Mouse (Mus musculus) liver, embryonic 12.5 days (tissue): ENCODE measurements around the gene Crybb1. TPM values are rescaled to one million over a fixed set of nuclear protein-coding genes. Genes with fewer than 3 reads are reported as not detected.
A peak's percentile ranks its signal among the peaks of the same experiment; 100 is the strongest.

Experiments used
- ATAC-seq: fragments of 200-750 bp; cut with Nextera tagmentation; 2 replicates; pipeline ENCODE4 v1.8.0; 2017; ENCODE audit warnings: moderate number of reproducible peaks, mild to moderate bottlenecking, moderate library complexity
- H3K27ac ChIP-seq: fragments of 300-500 bp; sonication (generic); 2 replicates; pipeline ENCODE4 v1.5.1; 2016; ENCODE audit warnings: mild to moderate bottlenecking
- H3K27me3 ChIP-seq: fragments of 300-500 bp; sonication (generic); replicated peaks from 2 replicates; pipeline ENCODE4 v1.6.1; 2016; ENCODE audit warnings: mild to moderate bottlenecking, moderate library complexity
- H3K36me3 ChIP-seq: fragments of 300-500 bp; sonication (generic); 2 replicates; pipeline ENCODE4 v1.6.1; 2016; ENCODE audit warnings: mild to moderate bottlenecking, moderate library complexity
- H3K4me1 ChIP-seq: fragments of 300-500 bp; sonication (generic); 2 replicates; pipeline ENCODE4 v1.6.1; 2016
- H3K4me2 ChIP-seq: fragments of 300-500 bp; sonication (generic); 2 replicates; pipeline ENCODE4 v1.6.1; 2016; ENCODE audit warnings: mild to moderate bottlenecking, moderate library complexity
- H3K4me3 ChIP-seq: fragments of 300-500 bp; sonication (generic); 2 replicates; pipeline ENCODE4 v1.5.1; 2016; ENCODE audit warnings: mild to moderate bottlenecking, moderate library complexity
- H3K9ac ChIP-seq: fragments of 300-500 bp; sonication (generic); 2 replicates; pipeline ENCODE4 v1.6.1; 2016; ENCODE audit warnings: mild to moderate bottlenecking, moderate library complexity
- H3K9me3 ChIP-seq: fragments of 300-500 bp; sonication (generic); replicated peaks from 2 replicates; pipeline ENCODE4 v1.6.1; 2016; ENCODE audit warnings: mild to moderate bottlenecking, moderate library complexity
- WGBS: fragments of 180-500 bp; shearing (Covaris S2); methylation state at CpG from one replicate; pipeline ENCODE4 v1.1.7; 2016; ENCODE audit not compliant: insufficient replicate concordance; 5-methylcytosine and 5-hydroxymethylcytosine counted together
- polyA plus RNA-seq: library from polyadenylated mRNA; unstranded; fragments of >200 nt; fragmentation: Nextera tagmentation; extraction: Ambion mirVana; gene quantifications from 2 replicates; pipeline ENCODE4 v1.2.1, GENCODE M21; 2016

Crybb1 gene
- polyA plus RNA-seq, result 0.15 and 0.16 TPM in 2 replicates

DNA sequence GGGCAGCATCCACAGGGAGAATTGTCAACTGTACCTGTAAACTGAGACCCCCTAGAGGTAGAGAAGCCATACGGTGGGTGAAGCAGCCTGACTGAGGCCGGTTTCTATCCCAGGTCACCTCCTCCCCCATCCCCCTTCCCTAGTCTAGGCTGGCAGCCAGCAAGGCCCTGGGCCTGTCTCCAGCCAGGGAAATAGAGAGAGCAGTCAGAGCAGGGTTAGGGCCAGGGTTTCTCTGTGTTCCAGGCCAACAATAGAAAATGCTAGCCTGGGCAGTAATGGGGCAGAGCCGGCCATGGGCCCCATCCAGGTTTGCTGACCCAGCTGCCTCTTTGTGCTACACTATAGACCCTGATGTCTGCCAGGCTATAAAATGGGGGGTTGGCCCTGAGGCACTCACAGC is at the start of gene Crybb1:
Gene Crybb1 (plus strand): TSS at position 390 of the 400 bp plus-strand sequence.
- 64% methylated on average over 3 of the region's 3 CpGs for WGBS
- peaks cover 9% of the 10 kb centered on the region for H3K27me3 ChIP-seq
- no peak within 1 kb of the TSS for H3K9ac ChIP-seq

DNA sequence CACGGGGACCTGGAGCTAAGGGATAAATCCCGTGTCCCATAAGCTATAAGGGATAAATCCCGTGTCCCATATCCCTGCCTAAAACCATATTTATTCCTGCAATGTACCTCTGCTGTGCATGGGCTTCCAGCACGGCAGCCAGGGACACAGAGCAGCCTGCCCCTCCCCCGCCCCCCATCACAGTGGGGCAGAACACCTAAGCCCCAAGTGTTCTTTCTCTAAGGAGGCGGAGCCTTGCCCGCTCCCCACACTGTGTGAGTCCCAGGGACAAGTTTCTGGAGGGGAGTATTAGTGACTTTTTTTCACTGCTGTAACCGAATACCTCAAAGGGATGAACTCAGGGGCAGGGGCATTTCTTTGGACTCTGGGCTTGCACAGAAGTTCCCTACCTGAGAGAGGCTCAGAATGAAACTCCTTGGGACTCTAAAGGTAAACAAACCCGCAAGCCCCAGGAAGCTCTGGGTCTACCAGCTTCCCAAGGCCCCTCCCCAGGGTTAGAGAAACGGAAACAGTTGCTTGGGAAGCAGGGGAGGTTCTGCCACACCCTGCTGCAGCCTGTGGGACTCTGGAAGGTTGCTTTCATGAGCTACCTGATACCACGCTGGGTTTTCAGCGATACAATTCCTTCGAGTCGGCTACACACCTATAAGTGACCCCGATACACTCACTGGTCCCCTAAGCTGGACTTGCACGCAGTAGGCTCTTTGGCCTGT is 48.9 kb upstream of the Crybb1 start:
- no peak overlapping the region for H3K4me2 ChIP-seq
- peaks cover 32% of the 10 kb centered on the region for H3K27me3 ChIP-seq
- no peaks in the 10 kb centered on the region for H3K36me3 ChIP-seq
- no peak for ATAC-seq
- H3K4me3 ChIP-seq, result no peak overlapping the region
- no peak overlapping the region for H3K27ac ChIP-seq
- no peaks in the 10 kb centered on the region; the same call in 1 of the 2 replicates for H3K4me1 ChIP-seq
- H3K9ac ChIP-seq, result no peak overlapping the region
- H3K9me3 ChIP-seq, result no peaks in the 10 kb centered on the region
- 21% methylated on average over 16 of the region's 16 CpGs for WGBS

More for the DNA sequence above, at the start of gene Crybb1:
- Histone ChIP-seq H3K27ac (no peak within 1 kb of the TSS), H3K4me1 (peaks cover 37% of the 10 kb centered on the region), H3K4me2 (no peak within 1 kb of the TSS), H3K4me3 (no peak within 1 kb of the TSS), H3K9me3 (no peaks in the 10 kb centered on the region), H3K36me3 (no peaks in the 10 kb centered on the region)
- ATAC-seq, result no peak

DNA sequence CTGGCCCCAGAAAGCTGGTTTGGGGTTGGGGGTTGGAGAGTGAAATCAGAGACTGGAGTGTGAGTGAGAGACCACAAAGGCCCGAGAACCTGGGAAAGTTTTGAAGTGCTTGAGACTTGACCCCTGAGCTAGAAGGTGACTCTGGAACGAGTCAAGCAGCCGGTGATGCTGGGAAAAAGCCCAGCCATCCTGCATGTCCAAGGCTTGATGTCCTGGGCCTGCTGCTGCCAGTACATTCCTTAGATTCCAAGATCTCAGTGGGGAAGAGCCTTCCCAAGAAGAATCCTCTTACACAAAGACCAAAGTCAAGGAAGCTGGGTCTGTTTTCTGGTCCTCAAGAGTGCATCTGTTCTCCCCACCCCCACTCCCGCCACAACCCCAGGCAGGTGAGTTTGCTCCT is 47.3 kb upstream of the Crybb1 start:
- Histone ChIP-seq H3K9ac (no peak overlapping the region), H3K36me3 (no peaks in the 10 kb centered on the region), H3K4me2 (no peak overlapping the region), H3K27ac (no peak overlapping the region), H3K9me3 (no peaks in the 10 kb centered on the region), H3K27me3 (peaks cover 32% of the 10 kb centered on the region), H3K4me3 (no peak overlapping the region), H3K4me1 (no peaks in the 10 kb centered on the region; the same call in 1 of the 2 replicates)
- WGBS, result 46% methylated on average over 4 of the region's 4 CpGs
- ATAC-seq, result no peak

DNA sequence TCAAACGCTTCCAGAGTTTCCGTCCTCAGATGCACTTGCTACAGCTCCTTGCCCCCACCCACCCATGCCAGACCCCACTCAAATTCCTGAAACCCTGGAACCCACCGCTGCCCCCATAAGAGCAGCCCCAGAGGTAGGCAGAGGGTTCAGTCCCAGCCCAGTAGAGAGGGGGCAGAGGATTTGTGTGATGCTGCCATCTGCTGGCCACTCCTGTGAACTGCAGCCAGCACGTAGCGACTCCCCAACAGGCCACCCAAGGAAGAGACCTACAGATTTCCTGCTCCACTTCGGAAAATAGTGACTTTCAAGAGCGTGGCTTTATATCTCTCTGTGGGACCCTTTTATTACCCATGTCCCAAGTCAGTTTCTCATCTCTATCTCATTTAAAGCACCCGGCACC is 45.5 kb upstream of the Crybb1 start:
- H3K36me3 ChIP-seq, result no peaks in the 10 kb centered on the region
- peaks cover 12% of the 10 kb centered on the region for H3K4me1 ChIP-seq
- no peak overlapping the region for H3K27ac ChIP-seq
- WGBS, result 21% methylated on average over 8 of the region's 8 CpGs
- no peak overlapping the region for H3K9ac ChIP-seq
- ATAC-seq, result no peak
- peaks cover 18% of the 10 kb centered on the region for H3K27me3 ChIP-seq
- H3K9me3 ChIP-seq, result no peaks in the 10 kb centered on the region
- H3K4me3 ChIP-seq, result no peak overlapping the region
- H3K4me2 ChIP-seq, result no peak overlapping the region

DNA sequence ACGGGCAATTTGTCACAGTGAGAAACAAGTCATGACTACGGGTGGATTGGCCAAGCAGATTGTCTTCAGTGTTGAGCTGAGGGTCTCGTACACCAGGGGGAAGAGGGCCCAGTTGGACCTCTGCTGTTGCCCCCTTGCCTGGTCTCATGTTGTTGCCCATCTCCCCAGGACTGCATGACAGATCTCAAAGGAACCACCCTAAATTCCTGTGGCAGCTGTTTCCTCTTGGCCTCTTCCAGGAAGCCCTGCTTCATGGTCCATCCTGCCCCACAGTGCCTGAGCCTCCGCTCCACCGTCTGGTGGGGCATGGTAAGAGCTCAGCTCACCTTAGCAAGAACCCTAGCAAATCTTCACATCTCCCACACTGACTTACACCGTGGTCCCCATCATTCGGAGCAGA is 43.7 kb upstream of the Crybb1 start:
- no peaks in the 10 kb centered on the region for H3K36me3 ChIP-seq
- H3K27ac ChIP-seq, result no peak overlapping the region
- H3K9ac ChIP-seq, result no peak overlapping the region
- H3K27me3 ChIP-seq, result peaks cover 7% of the 10 kb centered on the region
- ATAC-seq, result no peak
- H3K4me1 ChIP-seq, result peaks cover 18% of the 10 kb centered on the region; the same call in 1 of the 2 replicates
- WGBS, result 72% methylated on average over 7 of the region's 7 CpGs
- H3K4me3 ChIP-seq, result no peak overlapping the region
- no peak overlapping the region for H3K4me2 ChIP-seq
- H3K9me3 ChIP-seq, result no peaks in the 10 kb centered on the region

DNA sequence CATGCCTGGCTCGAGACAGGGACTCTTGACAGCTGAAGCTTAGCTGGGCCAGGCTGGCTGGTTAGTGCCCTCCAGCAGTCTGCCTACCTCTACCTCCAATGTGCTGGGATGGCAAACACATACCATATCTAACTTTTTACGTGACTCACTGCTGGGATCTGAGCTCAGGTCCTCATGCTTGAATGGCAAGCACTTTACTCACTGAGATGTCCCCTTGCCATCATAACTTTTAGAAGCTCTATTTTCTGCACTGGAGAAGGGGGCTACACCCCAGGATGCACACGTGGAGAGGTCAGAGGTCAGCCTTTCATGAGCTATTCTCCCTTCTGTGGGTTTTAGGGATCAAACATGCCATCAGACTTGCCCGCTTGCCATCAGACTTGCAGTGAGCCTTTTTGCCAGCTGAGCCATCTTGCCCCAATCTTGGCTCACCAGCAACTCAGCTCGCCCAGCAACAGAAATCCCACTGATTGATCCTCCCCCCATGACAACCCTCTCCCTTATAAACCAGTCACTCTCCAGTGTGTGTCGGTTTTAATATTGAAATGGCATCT is 42.8 kb upstream of the Crybb1 start:
- no peak overlapping the region for H3K27ac ChIP-seq
- no peak overlapping the region for H3K9ac ChIP-seq
- peaks cover 18% of the 10 kb centered on the region; the same call in 1 of the 2 replicates for H3K4me1 ChIP-seq
- peaks cover 12% of the 10 kb centered on the region; the same call in 1 of the 2 replicates for H3K27me3 ChIP-seq
- no peak overlapping the region for H3K4me3 ChIP-seq
- H3K36me3 ChIP-seq, result no peaks in the 10 kb centered on the region
- H3K9me3 ChIP-seq, result no peaks in the 10 kb centered on the region
- WGBS, result 65% methylated on average over 6 of the region's 6 CpGs
- no peak overlapping the region for H3K4me2 ChIP-seq
- no peak for ATAC-seq

DNA sequence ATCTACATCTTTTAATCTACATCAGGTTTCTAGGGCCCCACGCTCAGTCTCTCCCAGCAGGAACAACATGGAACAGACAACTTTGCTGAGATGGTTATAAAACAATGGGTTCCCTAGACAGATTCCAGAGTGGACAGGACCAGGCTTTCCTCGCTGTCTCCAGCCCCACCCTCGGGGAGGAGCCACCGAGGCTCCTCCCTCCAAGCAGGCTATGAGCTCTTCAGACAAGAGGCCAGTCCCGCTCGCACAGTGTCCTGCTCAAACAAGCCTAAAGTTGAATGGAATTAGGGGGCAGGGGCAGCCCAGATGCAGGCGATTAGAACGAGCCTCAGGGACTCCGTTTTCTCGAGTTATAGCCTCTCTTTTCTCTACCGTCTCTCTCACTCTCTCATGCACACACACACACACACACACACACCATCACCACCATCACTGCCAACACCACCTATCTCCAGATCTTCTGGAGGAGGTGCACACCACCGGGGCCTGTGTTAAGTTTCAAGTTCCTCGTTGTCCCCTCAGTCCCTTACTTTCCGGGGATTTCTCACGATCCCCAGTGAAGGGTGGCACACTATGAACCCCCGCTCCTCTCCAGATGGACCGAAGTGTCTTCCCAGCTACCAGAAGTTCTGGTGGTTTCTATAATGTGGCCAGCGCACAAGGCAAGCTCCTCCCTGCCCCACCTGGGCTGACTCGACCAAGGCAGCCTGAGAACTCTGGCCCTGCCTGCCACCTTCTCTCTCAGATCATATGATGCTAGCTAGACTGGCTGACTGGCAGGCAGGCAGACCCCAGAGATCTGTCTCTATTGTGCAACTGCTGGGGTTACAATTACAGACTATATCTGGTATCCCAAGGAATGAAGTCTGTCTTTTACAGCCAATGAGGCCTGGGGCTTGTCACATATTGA is 42.0 kb upstream of the Crybb1 start:
- H3K36me3 ChIP-seq, result no peaks in the 10 kb centered on the region
- H3K27ac ChIP-seq, result no peak overlapping the region
- H3K4me1 ChIP-seq, result peaks cover 18% of the 10 kb centered on the region; the same call in 1 of the 2 replicates
- 48% methylated on average over 19 of the region's 19 CpGs for WGBS
- no peak overlapping the region for H3K9ac ChIP-seq
- H3K27me3 ChIP-seq, result peaks cover 9% of the 10 kb centered on the region; the same call in 1 of the 2 replicates
- no peaks in the 10 kb centered on the region for H3K9me3 ChIP-seq
- H3K4me2 ChIP-seq, result no peak overlapping the region
- no peak for ATAC-seq
- H3K4me3 ChIP-seq, result no peak overlapping the region

DNA sequence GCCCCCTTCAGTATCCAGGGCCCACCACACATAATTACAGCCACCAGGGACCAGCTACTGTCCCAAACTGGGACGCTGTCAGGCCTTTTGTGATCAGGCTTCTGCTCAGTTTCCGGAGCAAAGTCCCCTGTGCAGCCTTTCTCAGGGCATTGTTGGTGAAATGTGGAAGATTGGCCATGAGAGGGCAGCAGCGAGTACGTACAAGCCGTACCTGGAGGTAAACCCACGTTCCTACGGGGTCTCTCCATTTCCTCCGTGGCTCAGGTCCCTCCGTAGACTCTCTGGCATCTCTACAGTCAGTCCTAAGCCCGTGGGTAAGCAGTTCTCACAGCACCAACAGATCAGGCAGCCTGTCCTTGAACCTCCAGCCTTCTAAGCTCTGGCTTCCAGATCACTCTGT is 41.2 kb upstream of the Crybb1 start:
- no peak overlapping the region for H3K9ac ChIP-seq
- H3K27ac ChIP-seq, result no peak overlapping the region

DNA sequence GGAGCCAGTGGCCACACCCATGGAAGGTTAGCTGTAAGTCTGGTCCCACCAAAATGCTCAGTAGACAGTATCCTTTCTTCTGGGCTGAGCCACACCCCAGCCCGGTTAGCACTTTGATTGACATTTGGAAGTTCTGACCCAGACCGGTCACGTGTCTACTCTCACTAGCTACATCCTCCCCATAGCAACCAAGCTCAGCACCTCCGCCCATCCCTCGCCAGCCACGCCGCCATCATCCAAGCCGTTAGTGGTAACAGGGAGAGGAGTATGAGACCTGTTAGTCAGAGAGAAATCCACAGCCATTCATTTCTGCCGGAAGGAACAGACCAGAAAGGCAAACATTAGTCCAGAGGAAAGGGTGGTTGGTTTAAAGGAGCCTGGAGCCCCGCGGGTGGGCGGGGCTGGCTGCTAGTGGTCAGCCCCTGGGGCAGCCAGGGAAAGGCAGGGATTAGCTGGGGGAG is 40.3 kb upstream of the Crybb1 start:
- 29% methylated on average over 12 of the region's 12 CpGs for WGBS
- no peak for ATAC-seq
- Histone ChIP-seq H3K4me3 (no peak overlapping the region), H3K27me3 (0 out of 2 replicates have a peak, but pooled peaks cover 7% of the 10 kb centered on the region), H3K27ac (no peak overlapping the region), H3K4me1 (peaks cover 36% of the 10 kb centered on the region), H3K9ac (no peak overlapping the region), H3K4me2 (no peak overlapping the region), H3K9me3 (no peaks in the 10 kb centered on the region), H3K36me3 (no peaks in the 10 kb centered on the region)

More for the DNA sequence above, 41.2 kb upstream of the Crybb1 start:
- Histone ChIP-seq H3K9me3 (no peaks in the 10 kb centered on the region), H3K27me3 (0 out of 2 replicates have a peak, but pooled peaks cover 7% of the 10 kb centered on the region), H3K4me3 (no peak overlapping the region), H3K4me1 (peaks cover 27% of the 10 kb centered on the region; the same call in 1 of the 2 replicates), H3K36me3 (no peaks in the 10 kb centered on the region), H3K4me2 (peak overlapping the region; percentile 22)
- ATAC-seq, result no peak
- 3% methylated on average over 10 of the region's 10 CpGs for WGBS

DNA sequence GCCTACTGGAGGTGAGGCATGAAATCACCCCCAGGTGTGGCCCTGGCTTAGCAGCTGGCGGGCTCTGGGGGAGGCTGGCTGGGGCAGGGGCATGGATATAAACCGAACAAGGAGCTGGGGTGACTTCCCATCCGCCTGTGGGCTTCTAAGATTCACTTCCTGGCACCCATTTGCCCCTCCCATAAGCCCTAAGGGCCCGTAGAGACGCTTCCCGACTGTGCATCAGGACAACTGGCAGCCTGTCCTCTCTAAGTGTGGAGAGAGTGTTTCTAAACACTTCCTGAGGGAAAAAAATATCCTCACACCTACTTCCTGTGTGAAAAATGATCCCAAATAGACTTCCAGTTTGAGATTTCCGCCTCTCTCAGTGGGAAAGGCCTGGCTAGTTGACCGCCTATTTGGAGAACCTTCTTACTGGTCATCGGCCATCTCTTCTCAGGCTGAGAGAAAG is 39.8 kb upstream of the Crybb1 start:
- 49% methylated on average over 9 of the region's 9 CpGs for WGBS
- Histone ChIP-seq H3K4me2 (no peak overlapping the region), H3K27ac (no peak overlapping the region), H3K4me1 (peaks cover 40% of the 10 kb centered on the region), H3K27me3 (0 out of 2 replicates have a peak, but pooled peaks cover 7% of the 10 kb centered on the region), H3K36me3 (no peaks in the 10 kb centered on the region), H3K9ac (no peak overlapping the region), H3K4me3 (no peak overlapping the region), H3K9me3 (no peaks in the 10 kb centered on the region)
- no peak for ATAC-seq

DNA sequence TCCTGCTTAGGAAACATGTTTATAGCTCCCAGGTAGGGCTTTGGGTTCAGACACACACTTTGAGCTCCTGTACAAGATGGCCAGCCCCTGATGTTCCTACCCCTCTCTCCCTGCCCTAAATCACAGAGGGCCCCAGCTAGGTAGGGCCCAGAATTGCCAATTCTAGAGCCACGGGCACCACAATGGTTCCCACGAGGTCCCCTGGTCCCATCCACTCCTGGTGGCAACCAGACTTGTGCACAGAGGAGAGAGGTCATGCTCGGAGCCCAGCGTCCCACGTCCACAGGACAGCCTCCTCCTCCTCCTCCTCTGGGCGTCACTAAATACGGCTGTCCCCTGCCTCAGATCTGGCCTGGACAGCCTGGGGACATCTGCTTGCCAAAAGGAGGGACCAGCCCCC is 39.3 kb upstream of the Crybb1 start:
- no peak overlapping the region for H3K9ac ChIP-seq
- WGBS, result 82% methylated on average over 7 of the region's 7 CpGs
- H3K4me3 ChIP-seq, result no peak overlapping the region
- no peak for ATAC-seq
- no peak overlapping the region for H3K4me2 ChIP-seq
- no peak overlapping the region for H3K27ac ChIP-seq
- no peaks in the 10 kb centered on the region for H3K9me3 ChIP-seq
- H3K27me3 ChIP-seq, result 0 out of 2 replicates have a peak, but pooled peaks cover 7% of the 10 kb centered on the region
- no peaks in the 10 kb centered on the region for H3K36me3 ChIP-seq
- peaks cover 40% of the 10 kb centered on the region for H3K4me1 ChIP-seq
